Mouse (Mus musculus): ENCODE results near the gene Ubxn7. TPM values are rescaled to one million over a fixed set of nuclear protein-coding genes. Genes with fewer than 3 reads are reported as not detected.
A peak's percentile ranks its signal among the peaks of the same experiment; 100 is the strongest.

Ubxn7 gene
- total RNA-seq, 4 experiments from 2014 or later = 50.0 to 60.5 (median 55.1) TPM

DNA sequence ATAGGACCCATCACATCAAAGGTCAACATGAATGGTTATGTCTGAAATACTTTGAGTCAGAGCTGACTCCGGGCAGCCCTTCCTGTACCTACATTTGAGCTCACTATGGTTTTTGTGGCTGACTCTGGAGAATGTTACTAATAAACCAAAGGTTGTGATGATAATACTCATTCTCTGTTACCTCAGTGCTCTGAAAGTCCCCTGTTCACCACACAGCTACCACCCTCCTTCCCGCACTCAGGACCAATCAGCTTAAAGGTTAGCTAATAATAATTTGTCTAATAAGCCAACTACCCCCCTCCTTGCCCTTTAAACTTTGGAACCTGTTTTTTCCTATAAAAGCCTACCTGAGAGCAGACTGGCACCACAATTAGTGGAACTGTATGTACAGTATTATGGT is 47.5 kb downstream of the Ubxn7 start:
- no peak for DNase-seq (ENCODE audit: low spot score in 2 of 2)

DNA sequence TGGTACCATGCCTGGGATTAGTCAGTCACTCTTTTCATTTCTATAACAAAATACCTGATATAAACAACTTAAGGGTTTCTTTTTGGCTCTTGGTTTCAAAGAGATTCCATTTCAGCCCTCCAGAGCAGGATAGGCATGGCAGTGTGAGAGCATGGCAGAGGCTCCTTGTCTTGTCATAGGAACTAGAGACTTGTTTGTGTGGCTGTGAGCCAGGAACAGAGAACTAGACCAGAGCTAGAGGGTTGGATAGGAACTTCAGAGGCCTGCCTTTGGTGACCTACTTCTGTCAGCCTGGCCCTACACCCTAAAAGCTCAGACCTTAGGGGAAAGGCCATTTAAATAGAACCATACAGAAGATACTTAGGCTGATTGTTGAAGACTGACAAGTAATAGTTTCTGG is 50.8 kb downstream of the Ubxn7 start:
- DNase-seq (ENCODE audit: low spot score in 2 of 2) = no peak

DNA sequence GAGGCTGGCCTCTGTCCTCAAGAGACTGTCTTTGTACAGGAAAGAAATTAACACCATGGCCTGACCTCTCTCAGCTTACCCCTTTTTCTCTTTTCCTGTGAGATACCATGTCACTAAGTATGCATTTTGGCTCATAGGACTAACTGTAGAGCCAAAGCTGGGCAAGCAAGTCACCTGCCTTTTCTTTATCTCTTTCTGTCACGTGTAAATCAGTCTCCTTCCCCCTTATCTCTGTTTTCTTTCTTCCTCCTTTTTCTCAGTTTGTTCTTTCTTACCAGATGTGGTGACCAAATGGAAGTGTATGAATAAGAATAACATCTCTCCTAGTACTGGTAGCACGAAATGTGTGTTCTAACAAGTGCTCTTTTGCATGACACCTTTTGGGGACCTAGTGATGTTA is 52.8 kb downstream of the Ubxn7 start:
- DNase-seq (ENCODE audit: low spot score in 2 of 2) = no peak

DNA sequence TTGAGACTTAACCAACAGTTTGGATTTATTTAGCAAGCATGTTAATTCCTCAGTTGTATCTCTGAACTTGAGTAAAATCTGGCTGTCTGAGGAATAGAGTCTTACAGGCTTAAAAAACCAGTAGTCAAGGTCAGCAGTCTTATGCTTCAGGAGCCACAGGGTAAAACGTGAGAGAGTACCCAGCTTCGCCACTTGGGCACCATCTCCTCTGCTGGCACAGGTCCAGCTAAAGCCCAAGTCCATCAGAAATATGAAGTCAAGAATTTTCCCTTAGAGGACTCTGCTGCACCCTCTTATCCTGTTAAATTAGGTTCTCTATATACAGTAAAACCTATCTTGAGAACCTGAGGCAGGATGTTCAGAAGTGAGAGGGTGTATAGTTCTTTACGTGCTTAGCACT is 54.8 kb downstream of the Ubxn7 start:
- DNase-seq (ENCODE audit: low spot score in 2 of 2) = no peak

- no peak for DNase-seq (ENCODE audit: low spot score in 2 of 2)
Measured at GRCm38 (mm10) chr16:32389049-32389448, 57.0 kb downstream of the Ubxn7 start.

DNA sequence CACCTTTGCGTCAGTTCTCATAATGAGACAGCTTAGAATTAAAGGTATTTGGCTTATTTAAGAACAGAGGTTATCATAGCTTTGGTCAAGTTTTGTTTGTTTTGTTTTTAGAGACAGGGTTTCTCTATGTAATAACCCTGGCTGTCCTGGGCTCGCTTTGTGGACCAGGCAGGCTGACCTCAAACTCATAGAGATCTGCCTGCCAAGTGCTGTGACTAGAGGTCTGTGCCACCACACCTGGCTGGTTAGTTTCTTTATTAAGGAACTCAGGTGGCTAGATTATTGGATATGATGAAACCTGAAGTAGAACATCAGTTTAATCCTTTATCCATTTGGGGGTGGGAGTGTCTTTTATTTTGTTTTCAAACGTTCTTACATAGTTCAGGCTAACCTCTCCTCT is 57.8 kb downstream of the Ubxn7 start:
- DNase-seq (ENCODE audit: low spot score in 2 of 2) = no peak

DNA sequence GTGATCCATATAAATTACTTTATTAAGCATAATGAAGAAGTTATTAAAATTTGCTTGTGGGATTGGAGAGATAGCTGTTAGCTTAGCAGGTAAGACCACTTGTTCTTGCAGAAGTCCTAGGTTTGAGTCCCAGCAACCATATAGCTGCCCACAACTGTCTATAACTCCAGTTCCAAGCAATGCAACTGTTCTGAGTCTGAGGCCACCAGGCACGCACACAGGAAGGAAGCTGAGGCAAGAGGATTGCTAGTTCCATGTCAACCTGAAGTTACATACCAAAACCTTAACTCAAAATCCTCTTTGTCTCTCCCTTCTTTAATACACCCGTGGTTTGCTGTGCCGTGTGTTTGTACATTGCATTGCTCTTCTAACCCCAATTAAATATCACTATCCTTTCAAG is 58.8 kb downstream of the Ubxn7 start:
- no peak for DNase-seq (ENCODE audit: low spot score in 2 of 2)

DNA sequence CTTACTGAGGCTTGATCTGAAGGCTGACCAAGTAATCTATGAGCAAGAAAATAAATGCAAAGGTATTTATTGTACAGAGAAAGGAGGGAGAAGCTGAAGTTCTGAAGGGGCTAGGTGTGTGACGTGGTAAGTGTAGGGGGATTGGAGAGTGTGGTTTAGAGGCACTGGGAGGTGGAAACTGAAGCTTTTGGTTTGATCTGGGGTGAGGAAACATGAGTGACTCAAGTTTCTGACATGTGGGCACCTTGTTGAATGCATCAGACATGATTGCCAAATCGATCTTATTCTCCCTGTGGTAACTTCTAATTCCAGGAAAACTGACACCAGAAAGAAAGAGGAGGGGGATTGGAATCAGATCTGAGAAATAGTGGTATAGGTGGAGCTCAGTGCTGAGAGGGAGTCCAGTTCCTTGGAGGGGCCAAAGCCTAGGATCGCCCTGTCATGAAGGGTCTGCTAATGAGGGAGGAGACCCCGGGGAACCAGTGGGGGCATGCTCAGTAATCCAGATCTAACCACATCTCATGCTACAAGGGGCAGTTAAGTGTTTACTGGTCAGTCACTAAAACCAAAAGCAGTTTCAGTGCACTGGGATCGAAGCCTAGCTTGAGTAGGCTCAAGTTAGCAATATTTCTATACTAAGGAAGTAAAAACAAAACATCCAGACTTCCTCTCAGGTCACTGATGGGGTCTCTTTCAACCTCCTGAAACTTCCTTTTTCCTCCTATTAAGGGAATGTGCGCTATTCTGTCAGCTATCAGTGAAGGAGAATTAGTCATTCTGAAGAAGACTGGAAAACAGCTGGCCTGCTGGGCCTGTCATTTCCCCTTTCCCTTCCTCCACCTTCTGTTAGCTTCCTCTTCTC is 63.9 kb downstream of the Ubxn7 start:
- DNase-seq (ENCODE audit: low spot score in 2 of 2) = no peak

GRCm38 (mm10) chr16:32396541-32396835 is 64.4 kb downstream of the Ubxn7 start:
- DNase-seq (ENCODE audit: low spot score in 2 of 2) = no peak

- no peak for DNase-seq (ENCODE audit: low spot score in 2 of 2)
Measured at GRCm38 (mm10) chr16:32398206-32398605, 66.1 kb downstream of the Ubxn7 start.

DNA sequence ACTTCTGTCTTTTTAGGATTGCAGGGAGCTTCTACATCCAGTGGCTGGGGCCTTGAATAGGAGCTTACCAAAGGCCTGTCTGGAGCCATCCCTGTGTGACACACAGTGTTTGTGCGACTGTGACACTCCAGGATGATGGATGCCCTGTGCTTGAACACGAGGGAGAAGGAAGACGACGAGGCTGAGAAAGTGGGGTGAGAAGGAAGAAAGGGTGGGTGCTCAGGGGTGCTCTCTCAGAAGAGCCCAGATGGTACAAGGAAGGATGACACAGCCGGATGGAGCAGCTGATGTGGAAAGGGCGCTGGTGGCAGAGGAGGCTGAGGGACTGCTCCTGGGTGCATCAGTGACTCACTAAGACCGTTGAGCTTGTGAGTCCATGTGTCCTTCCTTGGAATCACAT is 68.2 kb downstream of the Ubxn7 start, which contains the start of gene Tm4sf19:
Gene Tm4sf19 (plus strand): TSS at position 240 of the 400 bp plus-strand sequence.
- DNase-seq (ENCODE audit: low spot score in 2 of 2) = no peak

DNA sequence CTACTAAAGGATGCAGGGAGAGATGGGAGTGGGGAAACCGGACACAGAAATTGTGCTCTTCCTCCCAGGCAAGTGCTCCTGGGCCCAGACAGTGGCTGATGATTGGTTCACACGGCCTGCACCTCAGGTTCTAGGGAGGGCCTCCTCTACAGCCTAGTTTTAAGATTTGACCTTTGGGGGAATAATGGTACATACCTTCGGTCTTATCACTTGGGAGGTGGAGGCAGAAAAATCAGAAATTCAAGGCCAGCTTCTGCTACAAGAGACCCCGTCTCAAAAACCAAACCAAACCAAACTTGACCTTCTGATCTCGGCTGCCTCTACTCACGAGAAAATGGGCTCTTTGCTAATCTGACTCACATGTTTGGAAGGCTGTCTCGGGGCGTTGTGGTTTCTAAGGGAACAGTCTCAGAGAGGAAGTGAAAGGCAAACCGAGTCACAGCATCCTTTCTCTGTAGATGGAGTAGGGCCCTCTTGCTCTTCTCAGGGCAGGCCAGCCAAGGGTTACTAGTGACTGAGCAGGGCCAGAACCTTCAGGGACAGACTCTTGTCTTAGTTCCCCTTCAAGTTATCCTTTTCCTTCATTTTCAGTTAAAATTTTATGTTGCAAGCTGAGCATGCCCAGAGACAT is 69.4 kb downstream of the Ubxn7 start:
- DNase-seq (ENCODE audit: low spot score in 2 of 2) = no peak

GRCm38 (mm10) chr16:32402818-32403217 is 70.8 kb downstream of the Ubxn7 start:
- no peak for DNase-seq (ENCODE audit: low spot score in 2 of 2)

DNA sequence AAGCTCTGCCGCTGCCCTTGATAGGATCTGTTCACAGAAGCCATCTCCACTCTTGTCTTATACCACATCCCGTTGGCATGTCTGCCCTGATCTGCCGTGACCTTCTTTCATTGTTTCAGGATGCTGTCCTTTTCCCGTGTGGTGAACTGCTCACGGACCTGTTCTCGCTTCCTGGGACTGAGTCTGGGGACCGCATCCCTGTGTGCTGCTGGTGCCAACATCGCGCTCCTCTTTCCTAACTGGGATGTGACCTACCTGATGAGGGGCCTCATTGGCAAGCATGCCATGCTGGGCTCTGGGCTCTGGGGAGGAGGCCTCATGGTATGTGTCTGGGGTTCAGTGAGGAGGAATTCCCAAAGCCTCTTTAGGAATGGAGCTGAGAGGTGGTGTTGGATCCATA is 73.7 kb downstream of the Ubxn7 start:
- DNase-seq (ENCODE audit: low spot score in 2 of 2) = no peak

DNA sequence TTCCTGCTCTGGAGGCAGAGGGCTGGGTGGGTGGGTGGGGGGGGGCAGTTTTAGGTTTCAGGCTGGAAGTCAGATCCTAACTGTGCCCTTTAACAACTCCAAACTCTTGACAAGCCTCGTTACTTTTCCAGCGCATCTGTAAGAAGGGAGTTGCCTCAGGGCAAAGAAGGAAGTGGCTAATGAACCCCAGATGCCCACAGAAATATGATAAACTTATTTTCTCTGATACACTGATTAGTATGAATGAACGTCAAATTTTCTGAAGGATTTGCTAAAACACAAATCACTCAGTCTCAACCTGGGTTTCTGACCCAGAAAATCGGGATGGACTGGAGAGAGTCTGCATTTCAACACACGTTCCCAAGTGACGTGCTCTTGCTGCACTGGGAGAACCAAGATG is 74.6 kb downstream of the Ubxn7 start:
- no peak for DNase-seq (ENCODE audit: low spot score in 2 of 2)

DNA sequence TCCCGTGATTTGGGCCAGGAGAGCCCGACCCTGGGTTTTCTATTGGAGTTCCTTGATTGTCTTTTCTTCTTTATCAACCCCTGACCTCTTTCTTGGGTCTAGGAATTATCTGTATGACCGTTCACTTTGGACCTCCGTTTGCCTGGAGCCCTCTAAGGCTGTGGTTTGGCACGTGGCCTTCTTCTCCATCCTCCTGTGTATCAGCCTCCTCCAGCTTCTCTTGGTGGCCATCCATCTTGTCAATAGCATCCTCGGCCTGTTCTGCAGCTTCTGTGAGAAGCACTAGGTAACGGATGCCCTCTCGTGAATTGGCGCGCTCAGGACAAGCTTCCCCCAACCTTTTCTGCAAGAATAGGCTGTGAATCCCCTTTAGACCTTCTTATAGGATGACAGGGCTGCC is 75.7 kb downstream of the Ubxn7 start:
- DNase-seq (ENCODE audit: low spot score in 2 of 2) = no peak

GRCm38 (mm10) chr16:32417457-32417856 is 85.4 kb downstream of the Ubxn7 start:
- DNase-seq (ENCODE audit: low spot score in 2 of 2) = no peak

GRCm38 (mm10) chr16:32419517-32420483 is 87.7 kb downstream of the Ubxn7 start, which contains the start of gene Tctex1d2:
TSS of gene Tctex1d2 (plus strand) at chr16:32419702.
- DNase-seq (ENCODE audit: low spot score in 2 of 2) = peak; percentile 92 to 93

GRCm38 (mm10) chr16:32427506-32427905 is 95.4 kb downstream of the Ubxn7 start:
- no peak for DNase-seq (ENCODE audit: low spot score in 2 of 2)

DNA sequence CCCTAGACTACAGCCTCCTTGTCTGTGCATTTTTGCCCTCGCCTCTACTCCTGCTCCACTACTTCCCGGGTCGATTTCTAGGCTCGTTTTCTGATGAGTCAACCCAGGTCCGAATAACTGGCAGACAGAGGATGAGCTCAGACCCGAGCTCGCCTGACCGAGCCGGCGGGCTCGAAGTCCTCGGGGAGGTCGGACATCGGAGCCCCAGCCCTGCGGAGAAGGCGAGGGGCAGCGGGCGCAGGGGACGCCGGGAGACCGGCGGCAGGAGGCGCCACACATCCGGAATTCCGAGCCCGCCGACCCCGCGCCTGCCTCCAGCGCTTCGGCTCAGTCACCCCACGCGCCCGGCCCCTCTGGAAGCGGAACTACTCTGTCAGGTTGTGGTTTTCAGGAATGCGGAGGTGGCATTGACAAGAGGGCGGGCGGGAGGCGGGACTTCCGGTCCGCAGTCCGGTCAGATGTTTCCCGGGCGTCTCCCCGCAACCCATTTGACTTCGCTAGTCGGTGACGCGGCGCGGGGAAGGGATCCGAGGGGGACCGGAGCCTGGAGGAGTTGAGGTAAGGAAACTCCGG is 98.5 kb downstream of the Ubxn7 start, which contains the start of gene Pcyt1a:
Gene Pcyt1a (plus strand): TSS at position 448 of the 573 bp plus-strand sequence.
- DNase-seq (ENCODE audit: low spot score in 2 of 2) = peak; percentile 83 to 89

DNA sequence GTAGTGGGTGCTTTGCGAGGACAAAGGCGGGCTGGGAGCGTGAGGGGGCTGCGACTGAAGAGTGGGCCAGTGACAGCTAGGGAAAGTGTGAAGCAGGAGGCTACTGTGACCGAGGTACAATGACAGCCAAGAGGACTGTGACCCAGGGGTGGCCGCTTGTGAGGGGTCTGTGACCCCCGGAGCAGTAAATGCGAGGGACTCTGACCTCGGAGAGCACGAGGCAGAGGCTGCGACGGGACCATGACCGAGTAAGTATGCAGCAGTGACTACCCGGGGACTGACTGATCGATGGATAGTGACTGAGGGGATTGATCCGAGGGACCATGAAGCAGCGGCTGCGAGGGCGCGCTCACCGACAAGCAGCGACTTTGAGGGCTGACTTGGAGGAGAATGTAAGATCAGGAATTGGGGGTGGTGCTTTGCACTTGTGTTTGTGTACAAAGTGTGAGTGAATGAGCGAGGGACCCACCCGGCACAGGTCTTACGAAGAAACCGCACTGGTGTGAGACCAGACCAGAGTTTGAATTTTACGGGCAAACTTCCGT is 99.1 kb downstream of the Ubxn7 start:
- no peak for DNase-seq (ENCODE audit: low spot score in 2 of 2)
